Mouse (Mus musculus) testis, adult 2 months (tissue): ENCODE results near the gene Hoxb5.

Source experiments
- CTCF ChIP-seq: fragments of 200-500 bp; IDR thresholded peaks from 2 replicates; pipeline ENCODE4 v1.5.1; 2012; ENCODE audit warnings: low read depth, mild to moderate bottlenecking, inconsistent platforms, low read length, moderate library complexity; ENCODE audit not compliant: control insufficient read depth, insufficient read depth, insufficient replicate concordance
- POLR2A ChIP-seq: fragments of 200-500 bp; IDR thresholded peaks from 2 replicates; pipeline ENCODE4 v1.6.1; 2012; ENCODE audit warnings: low read depth, mild to moderate bottlenecking, inconsistent platforms, low read length, moderate library complexity; ENCODE audit not compliant: control insufficient read depth

- TF ChIP-seq CTCF, result no peak
- TF ChIP-seq POLR2A, result no peak
Measured at GRCm38 (mm10) chr11:96285771-96286738, 17.1 kb upstream of the Hoxb5 start, which contains the start of gene Hoxb7.
